Mouse (Mus musculus) hematopoietic stem cell, adult 5-6 weeks (primary cell): Measurements from ENCODE around the gene Epb41l4b. TPM values are rescaled to one million over a fixed set of nuclear protein-coding genes. Genes with fewer than 3 reads are reported as not detected.

Source experiments
- ATAC-seq, 2 experiments: fragments of 125-278 bp in 1 of 2; replicated peaks in 1 of 2; 2 replicates each; pipeline ENCODE4 v1.8.0; 2016 to 2017; ENCODE audit warnings: inconsistent platforms in 2 of 2, mild to moderate bottlenecking in 2 of 2, moderate number of reproducible peaks in 2 of 2, low read depth in 1 of 2, moderate TSS enrichment in 1 of 2; ENCODE audit not compliant: low FRiP score in 2 of 2, poor library complexity in 2 of 2, severe bottlenecking in 2 of 2, insufficient read depth in 1 of 2, low TSS enrichment in 1 of 2
- total RNA-seq: library from RNA; stranded (forward); fragments of 172-1452, 232-1000 nt; gene quantifications from 2 replicates; pipeline ENCODE4 v1.2.3, GENCODE M21; 2017

Epb41l4b gene
- total RNA-seq, 1 experiment from 2014 or later, result 36.3 TPM

GRCm38 (mm10) chr4:57162789-57163722, 19.8 kb upstream of the Epb41l4b start:
- ATAC-seq, result no peak

GRCm38 (mm10) chr4:57160571-57160970, 17.3 kb upstream of the Epb41l4b start:
- no peak for ATAC-seq

GRCm38 (mm10) chr4:57156549-57157169, 13.4 kb upstream of the Epb41l4b start:
- ATAC-seq, result no peak

- no peak for ATAC-seq
Measured at GRCm38 (mm10) chr4:57153838-57154237, 10.6 kb upstream of the Epb41l4b start.

- ATAC-seq, result peak; percentile 12 to 56; a peak in 1 of 4 replicates
Measured at GRCm38 (mm10) chr4:57153068-57153835, 10.0 kb upstream of the Epb41l4b start.

GRCm38 (mm10) chr4:57148182-57148581, 4.9 kb upstream of the Epb41l4b start:
- ATAC-seq, result no peak

- no peak; a peak in 1 of 4 replicates for ATAC-seq
Measured at GRCm38 (mm10) chr4:57142374-57143025, 737 bp downstream of the Epb41l4b start.

GRCm38 (mm10) chr4:57141908-57142361, 1.3 kb downstream of the Epb41l4b start:
- peak in 1 of 2 experiments; percentile 19; a peak in 1 of 4 replicates for ATAC-seq

GRCm38 (mm10) chr4:57140992-57141717, 2.1 kb downstream of the Epb41l4b start:
- 0 out of 4 replicates have a peak, but pooled peaks have one; percentile 10 to 34 for ATAC-seq

GRCm38 (mm10) chr4:57140200-57140799, 2.9 kb downstream of the Epb41l4b start:
- ATAC-seq, result no peak

- ATAC-seq, result no peak
Measured at GRCm38 (mm10) chr4:57139433-57139832, 3.8 kb downstream of the Epb41l4b start.

GRCm38 (mm10) chr4:57138093-57138440, 5.2 kb downstream of the Epb41l4b start:
- no peak for ATAC-seq

- 0 out of 4 replicates have a peak, but pooled peaks of 1 of the 2 experiments have one; percentile 34 for ATAC-seq
Measured at GRCm38 (mm10) chr4:57137371-57138092, 5.7 kb downstream of the Epb41l4b start.

- no peak for ATAC-seq
Measured at GRCm38 (mm10) chr4:57135431-57135830, 7.8 kb downstream of the Epb41l4b start.

GRCm38 (mm10) chr4:57134554-57134953, 8.7 kb downstream of the Epb41l4b start:
- ATAC-seq, result no peak

- no peak for ATAC-seq
Measured at GRCm38 (mm10) chr4:57131839-57132238, 11.4 kb downstream of the Epb41l4b start.
